7 mouse cellular contexts compared by ENCODE assay signal in genomic region chr16:45967471-45967870, GRCm38 (mm10). TPM values are rescaled to one million over a fixed set of nuclear protein-coding genes. Genes with fewer than 3 reads are reported as not detected.
DNase-seq lines count a peak whose midpoint lies in the region; ATAC-seq and TF ChIP-seq lines count a peak whose summit lies in the region.

No protein-coding gene starts in this region.

- H3K4me1 ChIP-seq in intestine, embryonic 16.5 days (ENCODE audit: control insufficient read depth, insufficient read depth, low read length): peaks cover 6% of the 10 kb centered on the region; the same call in 1 of the 2 replicates
- no peaks in the 10 kb centered on the region for H3K4me1 ChIP-seq in midbrain, embryonic 12.5 days
- H3K4me1 ChIP-seq in small intestine, adult 2 months (ENCODE audit: control insufficient read depth, insufficient read depth, insufficient read length, low read length): peaks cover 7% of the 10 kb centered on the region; the same call in 1 of the 2 replicates

- ATAC-seq in intestine, embryonic 16.5 days: peak; percentile 70
- peak; percentile 88 for ATAC-seq in midbrain, embryonic 12.5 days (ENCODE audit: low FRiP score, low read depth)

- no peaks in the 10 kb centered on the region for H3K36me3 ChIP-seq in intestine, embryonic 16.5 days (ENCODE audit: control insufficient read depth, insufficient read depth, low read length)
- H3K36me3 ChIP-seq in midbrain, embryonic 12.5 days: peaks cover 2% of the 10 kb centered on the region; the same call in 1 of the 2 replicates
- H3K36me3 ChIP-seq in small intestine, adult 2 months (ENCODE audit: control insufficient read depth, insufficient read depth, low read length): peaks cover 13% of the 10 kb centered on the region

- no peak overlapping the region for H3K27ac ChIP-seq in intestine, embryonic 16.5 days (ENCODE audit: low read length)
- no peak overlapping the region for H3K27ac ChIP-seq in midbrain, embryonic 12.5 days (replicated peaks)
- no peak overlapping the region for H3K27ac ChIP-seq in small intestine, adult 2 months (ENCODE audit: insufficient read depth, low read depth, low read length)

- peak; percentile 75 to 76 for DNase-seq in adrenal gland, adult 18-20 months (ENCODE audit: low spot score in 2 of 2)
- DNase-seq in embryo, embryonic 10 days (ENCODE audit: low spot score): peak; percentile 92
- peak; percentile 53 to 63 for DNase-seq in gastrocnemius, postnatal 36 days
- DNase-seq in left cerebral cortex, postnatal 14 days (ENCODE audit: low spot score in 2 of 2): peak; percentile 69 to 81

- peak; percentile 78; the same call in 1 of the 2 replicates for TF ChIP-seq CTCF in small intestine, adult 2 months (IDR thresholded peaks at IDR 0.05; ENCODE audit: extremely low read depth, insufficient read length, insufficient replicate concordance, low read depth, low read length)

- H3K9me3 ChIP-seq in intestine, embryonic 16.5 days (ENCODE audit: control insufficient read depth, low read length): no peaks in the 10 kb centered on the region
- H3K9me3 ChIP-seq in midbrain, embryonic 12.5 days: no peaks in the 10 kb centered on the region

- intact Hi-C loops in gastrocnemius, postnatal 36 days (cut with DNase I): loop anchor here (2.0 to 10.0 kb wide), 3 partner anchors 123 to 283 kb away; no protein-coding TSS in a partner anchor
- intact Hi-C loops in left cerebral cortex, postnatal 14 days (cut with DNase I): loop anchor here (2.0 kb wide), 2 partner anchors 123 to 211 kb away; no protein-coding TSS in a partner anchor

- WGBS in intestine, embryonic 16.5 days: 10% methylated on average over 7 of the region's 7 CpGs
- WGBS in midbrain, embryonic 12.5 days: 13% methylated on average over 7 of the region's 7 CpGs
- WGBS in small intestine, adult 2 months: 7% methylated on average over 7 of the region's 7 CpGs

- no peak for TF ChIP-seq POLR2A in small intestine, adult 2 months (IDR thresholded peaks at IDR 0.05; ENCODE audit: low read depth, low read length)

- H3K4me2 ChIP-seq in intestine, embryonic 16.5 days (ENCODE audit: low read depth, low read length): no peak overlapping the region
- no peak overlapping the region for H3K4me2 ChIP-seq in midbrain, embryonic 12.5 days (replicated peaks)

- H3K27me3 ChIP-seq in intestine, embryonic 16.5 days (replicated peaks; ENCODE audit: control insufficient read depth, insufficient read depth, low read length): no peaks in the 10 kb centered on the region
- H3K27me3 ChIP-seq in midbrain, embryonic 12.5 days: no peaks in the 10 kb centered on the region
- H3K27me3 ChIP-seq in small intestine, adult 2 months (ENCODE audit: control insufficient read depth, insufficient read depth, low read length): no peaks in the 10 kb centered on the region

- H3K4me3 ChIP-seq in intestine, embryonic 16.5 days (ENCODE audit: low read length): no peak overlapping the region
- no peak overlapping the region for H3K4me3 ChIP-seq in midbrain, embryonic 12.5 days
- no peak overlapping the region for H3K4me3 ChIP-seq in small intestine, adult 2 months (ENCODE audit: low read depth, low read length)

- H3K9ac ChIP-seq in intestine, embryonic 16.5 days (ENCODE audit: low read depth, low read length): no peak overlapping the region
- no peak overlapping the region for H3K9ac ChIP-seq in midbrain, embryonic 12.5 days (replicated peaks)

RNA-seq across cellular contexts. Expression of gene Phldb2, which starts 14.1 kb away (rescaled TPM):
- 10 to 100 TPM; 13.8 to 27.4 TPM for total RNA-seq in adrenal gland, adult 18-20 months (2021)
- total RNA-seq in gastrocnemius, postnatal 36 days (2021): 1 to 10 TPM; 6.1 to 8.1 TPM
- 19.8 and 20.7 TPM in 2 replicates for polyA plus RNA-seq in intestine, embryonic 16.5 days (2015; fragmentation: Nextera tagmentation; extraction: Ambion mirVana)
- total RNA-seq in left cerebral cortex, postnatal 14 days (2021): 1 to 10 TPM; 7.0 to 9.7 TPM
- polyA plus RNA-seq in midbrain, embryonic 12.5 days (2016; fragmentation: Nextera tagmentation; extraction: Ambion mirVana): 33.4 and 42.6 TPM in 2 replicates
- 1.7 and 3.7 TPM in 2 replicates for polyA plus RNA-seq in small intestine, adult 2 months (2012; rRNA removed)

RNA-seq across cellular contexts. Expression of gene Plcxd2, which starts 42.5 kb away (rescaled TPM):
- total RNA-seq in adrenal gland, adult 18-20 months (2021): under 1 TPM; 0.51 to 0.53 TPM
- under 1 TPM; 0.22 to 0.26 TPM for total RNA-seq in gastrocnemius, postnatal 36 days (2021)
- polyA plus RNA-seq in intestine, embryonic 16.5 days (2015; fragmentation: Nextera tagmentation; extraction: Ambion mirVana): 2.1 and 2.7 TPM in 2 replicates
- 100 to 1,000 TPM in 1 of 2 experiments, 10 to 100 TPM in 1; 91.7 to 112 TPM for total RNA-seq in left cerebral cortex, postnatal 14 days (2021)
- polyA plus RNA-seq in midbrain, embryonic 12.5 days (2016; fragmentation: Nextera tagmentation; extraction: Ambion mirVana): 5.6 and 5.9 TPM in 2 replicates
- 0.83 and 1.9 TPM in 2 replicates for polyA plus RNA-seq in small intestine, adult 2 months (2012; rRNA removed)

Comparison
In these comparisons a context has a peak if more than half of its experiments do, and no peak if none do; other contexts are left out.
1. RNA of gene Plcxd2, which starts 42.5 kb away (total RNA-seq): 91.7 to 112 TPM in left cerebral cortex, postnatal 14 days; 0.51 to 0.53 TPM in adrenal gland, adult 18-20 months and 0.22 to 0.26 TPM in gastrocnemius, postnatal 36 days; every median in the first group is over 10 times any median in the second.
2. Peak in every context shown above with its lines, with median percentiles within 50 percentile points of each other: DNase-seq.